Mouse (Mus musculus): ENCODE data around the gene Dao. TPM values are rescaled to one million over a fixed set of nuclear protein-coding genes. Genes with fewer than 3 reads are reported as not detected.

Dao gene
- polyA plus RNA-seq, 1 experiment, result 11.9 TPM

DNA sequence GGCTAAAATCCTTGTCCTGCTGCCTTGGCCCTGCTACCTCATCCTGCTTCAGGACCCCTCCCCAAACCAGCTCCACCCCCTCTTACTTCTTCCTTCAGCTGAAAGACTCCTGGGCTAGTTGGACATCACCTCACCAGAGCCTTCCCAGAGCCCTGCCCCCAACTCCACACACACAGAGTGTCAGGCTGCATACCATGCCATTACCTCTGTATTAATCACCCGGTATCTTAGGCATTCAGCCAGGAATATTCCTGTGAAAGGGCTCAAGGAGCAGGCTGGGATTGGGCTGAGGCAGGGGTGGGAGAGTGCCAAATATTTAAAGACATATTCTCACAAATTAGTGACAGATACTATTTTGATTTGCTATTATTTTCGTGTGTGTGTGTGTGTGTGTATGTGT, 7.0 kb upstream of the Dao start:
- no peak overlapping the region for H3K27ac ChIP-seq (ENCODE audit: insufficient read depth, low read depth, low read length)
- TF ChIP-seq CTCF (IDR thresholded peaks at IDR 0.05; ENCODE audit: extremely low read depth, insufficient read length, insufficient replicate concordance, low read depth, low read length) (no peak), POLR2A (IDR thresholded peaks at IDR 0.05; ENCODE audit: low read depth, low read length) (no peak)
- no peaks in the 10 kb centered on the region for H3K27me3 ChIP-seq (ENCODE audit: control insufficient read depth, insufficient read depth, low read length)
- H3K4me1 ChIP-seq (ENCODE audit: control insufficient read depth, insufficient read depth, insufficient read length, low read length), result peaks cover 17% of the 10 kb centered on the region
- WGBS, result 27% methylated on average over 2 of the region's 2 CpGs
- no peak overlapping the region for H3K4me3 ChIP-seq (ENCODE audit: low read depth, low read length)
- H3K36me3 ChIP-seq (ENCODE audit: control insufficient read depth, insufficient read depth, low read length), result no peaks in the 10 kb centered on the region

DNA sequence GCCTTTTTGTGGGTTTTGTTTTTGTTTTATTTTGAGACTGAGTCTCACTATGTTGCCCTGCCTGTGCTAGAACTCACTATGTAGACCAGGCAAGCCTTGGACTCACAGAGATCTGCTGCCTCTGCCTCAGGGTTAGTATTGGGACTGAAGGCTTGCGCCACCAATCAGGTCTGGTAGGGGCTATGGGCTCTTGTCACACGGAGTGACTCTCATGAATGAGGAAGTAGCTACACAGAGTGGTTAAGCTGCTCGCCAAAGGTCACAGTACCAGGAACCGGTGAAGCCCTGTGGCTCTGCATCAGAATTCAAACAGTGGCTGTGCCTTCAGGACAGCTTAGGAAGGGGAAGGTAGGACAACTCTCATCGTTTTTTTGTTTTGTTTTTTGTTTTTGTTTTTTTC, 4.1 kb upstream of the Dao start:
- Histone ChIP-seq H3K27me3 (ENCODE audit: control insufficient read depth, insufficient read depth, low read length) (no peaks in the 10 kb centered on the region), H3K36me3 (ENCODE audit: control insufficient read depth, insufficient read depth, low read length) (no peaks in the 10 kb centered on the region), H3K4me1 (ENCODE audit: control insufficient read depth, insufficient read depth, insufficient read length, low read length) (peaks cover 23% of the 10 kb centered on the region), H3K27ac (ENCODE audit: insufficient read depth, low read depth, low read length) (peak overlapping the region; percentile 4), H3K4me3 (ENCODE audit: low read depth, low read length) (no peak overlapping the region)
- TF ChIP-seq POLR2A (IDR thresholded peaks at IDR 0.05; ENCODE audit: low read depth, low read length), result no peak
- TF ChIP-seq CTCF (IDR thresholded peaks at IDR 0.05; ENCODE audit: extremely low read depth, insufficient read length, insufficient replicate concordance, low read depth, low read length), result no peak
- WGBS, result 11% methylated on average over 5 of the region's 5 CpGs

DNA sequence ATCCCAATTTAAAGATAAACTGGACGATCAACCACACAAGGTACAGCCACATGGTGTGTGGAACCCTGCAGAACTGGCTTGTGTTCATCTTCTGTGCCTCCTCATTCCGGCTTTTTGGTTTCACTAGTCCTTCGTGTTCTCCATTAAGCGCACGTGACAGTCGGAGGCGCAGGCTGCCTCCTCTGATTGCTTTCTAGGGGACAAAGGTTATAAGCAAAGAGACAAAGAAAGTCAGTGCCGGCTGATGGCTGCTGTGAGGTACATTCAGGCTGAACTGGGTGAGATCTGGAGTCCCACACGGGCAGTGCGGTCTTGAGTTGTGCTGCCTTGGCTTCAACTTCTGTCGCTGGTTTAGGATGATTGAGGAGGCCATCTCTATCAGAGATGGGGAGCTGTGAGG, 1.1 kb downstream of the Dao start:
- WGBS, result 23% methylated on average over 11 of the region's 11 CpGs
- peaks cover 26% of the 10 kb centered on the region for H3K4me1 ChIP-seq (ENCODE audit: control insufficient read depth, insufficient read depth, insufficient read length, low read length)
- peak overlapping the region; percentile 92 for H3K27ac ChIP-seq (ENCODE audit: insufficient read depth, low read depth, low read length)
- no peaks in the 10 kb centered on the region for H3K27me3 ChIP-seq (ENCODE audit: control insufficient read depth, insufficient read depth, low read length)
- TF ChIP-seq POLR2A (IDR thresholded peaks at IDR 0.05; ENCODE audit: low read depth, low read length) (no peak), CTCF (IDR thresholded peaks at IDR 0.05; ENCODE audit: extremely low read depth, insufficient read length, insufficient replicate concordance, low read depth, low read length) (no peak)
- no peaks in the 10 kb centered on the region for H3K36me3 ChIP-seq (ENCODE audit: control insufficient read depth, insufficient read depth, low read length)
- peak overlapping the region; percentile 54 for H3K4me3 ChIP-seq (ENCODE audit: low read depth, low read length)

- Histone ChIP-seq H3K27ac (ENCODE audit: insufficient read depth, low read depth, low read length) (peak overlapping the region; percentile 92), H3K36me3 (ENCODE audit: control insufficient read depth, insufficient read depth, low read length) (no peaks in the 10 kb centered on the region), H3K27me3 (ENCODE audit: control insufficient read depth, insufficient read depth, low read length) (no peaks in the 10 kb centered on the region), H3K4me3 (ENCODE audit: low read depth, low read length) (no peak overlapping the region), H3K4me1 (ENCODE audit: control insufficient read depth, insufficient read depth, insufficient read length, low read length) (peaks cover 24% of the 10 kb centered on the region)
- TF ChIP-seq POLR2A (IDR thresholded peaks at IDR 0.05; ENCODE audit: low read depth, low read length) (no peak), CTCF (IDR thresholded peaks at IDR 0.05; ENCODE audit: extremely low read depth, insufficient read length, insufficient replicate concordance, low read depth, low read length) (no peak)
- 23% methylated on average over 5 of the region's 5 CpGs for WGBS
Measured at GRCm38 (mm10) chr5:114005100-114005499, 1.6 kb downstream of the Dao start.

DNA sequence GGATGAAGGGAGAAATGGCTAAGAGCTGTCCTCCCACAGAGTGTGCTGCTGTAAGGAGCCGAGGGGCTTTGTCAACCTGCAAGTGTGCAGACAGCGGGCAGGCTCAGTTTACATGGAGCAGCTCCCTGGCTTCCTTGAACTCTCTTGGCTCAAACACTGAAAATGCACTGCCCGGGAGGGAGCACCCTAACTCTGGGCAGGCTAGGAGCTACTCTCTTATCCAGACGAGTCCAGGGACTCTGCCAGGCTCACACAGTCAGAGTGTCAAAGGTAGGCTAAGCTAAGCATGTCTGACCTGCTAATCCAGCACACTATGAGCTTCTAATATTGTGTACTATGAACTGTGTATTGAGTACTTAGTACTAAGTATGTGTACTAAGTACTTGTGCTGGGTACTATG, 3.5 kb downstream of the Dao start:
- WGBS, result 73% methylated on average over 4 of the region's 4 CpGs
- H3K4me1 ChIP-seq (ENCODE audit: control insufficient read depth, insufficient read depth, insufficient read length, low read length), result peaks cover 21% of the 10 kb centered on the region
- no peak overlapping the region for H3K4me3 ChIP-seq (ENCODE audit: low read depth, low read length)
- no peak for TF ChIP-seq POLR2A (IDR thresholded peaks at IDR 0.05; ENCODE audit: low read depth, low read length)
- TF ChIP-seq CTCF (IDR thresholded peaks at IDR 0.05; ENCODE audit: extremely low read depth, insufficient read length, insufficient replicate concordance, low read depth, low read length), result no peak
- H3K27me3 ChIP-seq (ENCODE audit: control insufficient read depth, insufficient read depth, low read length), result no peaks in the 10 kb centered on the region
- H3K27ac ChIP-seq (ENCODE audit: insufficient read depth, low read depth, low read length), result no peak overlapping the region
- H3K36me3 ChIP-seq (ENCODE audit: control insufficient read depth, insufficient read depth, low read length), result no peaks in the 10 kb centered on the region

DNA sequence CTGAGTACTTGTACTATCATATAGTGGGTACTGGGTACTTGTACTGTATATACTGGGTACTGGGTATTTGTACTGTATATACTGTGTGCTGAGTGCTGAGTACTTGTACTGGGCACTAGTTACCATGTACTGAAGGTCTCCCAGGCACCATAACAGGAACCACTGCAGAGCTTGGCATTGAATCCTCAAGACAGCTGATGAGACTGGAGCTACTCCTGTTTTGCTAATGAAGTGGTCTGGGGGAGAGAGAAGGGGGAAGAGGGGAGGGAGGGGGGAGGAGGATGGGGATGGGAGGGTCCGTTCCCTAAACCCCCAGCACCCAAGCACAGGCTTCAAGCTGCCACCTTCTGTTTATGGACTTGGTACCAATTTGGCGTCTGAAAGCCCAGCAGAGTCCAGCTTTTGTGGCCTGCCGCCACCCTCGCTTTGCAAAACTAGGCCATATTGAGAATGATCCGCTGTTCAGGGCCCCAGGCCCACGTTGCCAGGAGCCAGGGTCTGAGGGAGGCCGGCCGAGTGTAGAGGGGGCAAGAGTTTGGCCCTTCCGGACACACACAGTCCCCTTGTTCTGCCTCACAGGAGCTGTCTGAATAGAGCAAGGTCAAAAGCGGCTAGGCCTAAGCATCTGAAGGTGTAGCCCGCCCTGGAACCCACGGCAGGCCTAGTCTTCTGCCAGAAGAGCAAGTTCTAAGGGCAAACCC, 4.4 kb downstream of the Dao start:
- no peaks in the 10 kb centered on the region for H3K27me3 ChIP-seq (ENCODE audit: control insufficient read depth, insufficient read depth, low read length)
- WGBS, result 87% methylated on average over 12 of the region's 12 CpGs

DNA sequence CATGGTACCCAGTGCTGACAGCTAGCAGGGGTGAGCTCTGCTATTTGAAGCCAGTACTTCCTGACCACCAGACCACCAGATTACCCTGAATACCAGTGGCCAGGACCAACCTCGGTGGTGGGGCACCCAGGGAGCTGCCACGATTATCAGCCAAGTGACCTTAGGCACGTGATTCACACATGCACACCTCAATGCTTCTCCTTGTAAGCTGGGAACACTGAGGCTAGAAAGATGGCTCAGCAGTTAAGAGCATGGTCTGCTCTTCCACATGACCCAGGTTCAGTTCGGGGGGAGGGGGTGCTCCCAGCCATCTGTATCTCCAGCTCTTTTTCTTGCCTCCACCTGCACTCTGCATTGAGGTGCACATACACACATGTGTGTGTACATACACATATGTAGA, 5.5 kb downstream of the Dao start:
- Histone ChIP-seq H3K4me1 (ENCODE audit: control insufficient read depth, insufficient read depth, insufficient read length, low read length) (peaks cover 13% of the 10 kb centered on the region; the same call in 1 of the 2 replicates), H3K36me3 (ENCODE audit: control insufficient read depth, insufficient read depth, low read length) (no peaks in the 10 kb centered on the region), H3K27me3 (ENCODE audit: control insufficient read depth, insufficient read depth, low read length) (no peaks in the 10 kb centered on the region), H3K27ac (ENCODE audit: insufficient read depth, low read depth, low read length) (no peak overlapping the region), H3K4me3 (ENCODE audit: low read depth, low read length) (no peak overlapping the region)
- TF ChIP-seq POLR2A (IDR thresholded peaks at IDR 0.05; ENCODE audit: low read depth, low read length) (no peak), CTCF (IDR thresholded peaks at IDR 0.05; ENCODE audit: extremely low read depth, insufficient read length, insufficient replicate concordance, low read depth, low read length) (no peak)
- 41% methylated on average over 4 of the region's 4 CpGs for WGBS

More for the DNA sequence above, 4.4 kb downstream of the Dao start:
- H3K36me3 ChIP-seq (ENCODE audit: control insufficient read depth, insufficient read depth, low read length), result no peaks in the 10 kb centered on the region
- H3K4me3 ChIP-seq (ENCODE audit: low read depth, low read length), result no peak overlapping the region
- no peak overlapping the region for H3K27ac ChIP-seq (ENCODE audit: insufficient read depth, low read depth, low read length)
- H3K4me1 ChIP-seq (ENCODE audit: control insufficient read depth, insufficient read depth, insufficient read length, low read length), result peaks cover 21% of the 10 kb centered on the region
- TF ChIP-seq CTCF (IDR thresholded peaks at IDR 0.05; ENCODE audit: extremely low read depth, insufficient read length, insufficient replicate concordance, low read depth, low read length) (no peak), POLR2A (IDR thresholded peaks at IDR 0.05; ENCODE audit: low read depth, low read length) (no peak)
